Mouse (Mus musculus): ENCODE data around the gene 6430571L13Rik. TPM values are rescaled to one million over a fixed set of nuclear protein-coding genes. Genes with fewer than 3 reads are reported as not detected.
A peak's percentile ranks its signal among the peaks of the same experiment; 100 is the strongest.
"Not testable (repeated sequence)": the region's sequence is repeated elsewhere in the genome, so short reads cannot be mapped to it uniquely, and the experiment has no call there.

Gene 6430571L13Rik
- total RNA-seq, 4 experiments from 2014 or later, result 29.0 to 53.2 (median 38.4) TPM

DNA sequence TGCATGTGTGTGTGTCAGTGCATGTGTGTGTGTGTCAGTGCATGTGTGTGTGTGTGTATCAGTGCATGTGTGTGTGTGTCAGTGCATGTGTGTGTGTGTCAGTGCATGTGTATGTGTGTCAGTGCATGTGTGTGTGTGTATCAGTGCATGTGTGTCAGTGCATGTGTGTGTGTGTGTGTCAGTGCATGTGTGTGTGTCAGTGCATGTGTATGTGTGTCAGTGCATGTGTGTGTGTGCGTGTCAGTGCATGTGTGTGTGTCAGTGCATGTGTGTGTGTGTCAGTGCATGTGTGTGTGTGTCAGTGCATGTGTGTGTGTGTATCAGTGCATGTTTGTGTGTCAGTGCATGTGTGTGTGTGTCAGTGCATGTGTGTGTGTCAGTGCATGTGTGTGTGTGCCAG lies 33.7 kb upstream of the 6430571L13Rik start:
- DNase-seq (ENCODE audit: low spot score in 2 of 2), result not testable (repeated sequence)

DNA sequence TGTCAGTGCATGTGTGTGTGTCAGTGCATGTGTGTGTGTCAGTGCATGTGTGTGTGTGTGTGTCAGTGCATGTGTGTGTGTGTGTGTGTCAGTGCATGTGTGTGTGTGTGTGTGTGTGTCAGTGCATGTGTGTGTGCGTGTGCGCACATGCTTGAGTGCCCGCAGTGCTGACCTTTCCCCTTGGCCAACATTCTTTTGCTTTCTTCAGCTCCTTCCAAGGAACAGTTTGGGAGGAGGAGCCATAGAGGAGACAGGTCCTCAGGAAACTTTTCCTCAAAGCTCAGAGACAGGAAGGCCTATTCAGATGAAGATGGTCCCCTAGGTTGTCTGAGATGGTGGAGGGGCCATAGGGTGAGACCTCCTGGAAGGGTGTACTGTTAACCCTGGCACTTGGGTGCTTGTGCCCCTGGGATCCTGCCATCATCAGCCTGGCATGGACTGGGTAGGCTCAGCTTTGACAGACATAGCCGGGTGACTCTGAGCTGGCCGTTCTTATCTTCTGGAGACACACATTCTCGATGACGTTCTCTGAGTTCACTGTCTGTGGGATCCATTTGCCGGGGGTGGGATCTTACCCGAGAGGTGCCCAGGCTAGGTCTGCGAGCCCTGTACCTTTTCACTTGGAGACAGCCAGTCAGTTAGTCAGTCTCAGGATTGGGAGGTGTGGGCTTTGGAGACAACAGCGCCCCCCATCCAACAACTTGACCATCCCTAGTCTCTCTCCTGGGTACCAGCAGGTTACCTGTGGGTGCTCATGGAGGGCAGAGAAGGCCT lies 33.1 kb upstream of the 6430571L13Rik start:
- peak in 1 of 2 experiments; percentile 12 for DNase-seq (ENCODE audit: low spot score in 2 of 2)

DNA sequence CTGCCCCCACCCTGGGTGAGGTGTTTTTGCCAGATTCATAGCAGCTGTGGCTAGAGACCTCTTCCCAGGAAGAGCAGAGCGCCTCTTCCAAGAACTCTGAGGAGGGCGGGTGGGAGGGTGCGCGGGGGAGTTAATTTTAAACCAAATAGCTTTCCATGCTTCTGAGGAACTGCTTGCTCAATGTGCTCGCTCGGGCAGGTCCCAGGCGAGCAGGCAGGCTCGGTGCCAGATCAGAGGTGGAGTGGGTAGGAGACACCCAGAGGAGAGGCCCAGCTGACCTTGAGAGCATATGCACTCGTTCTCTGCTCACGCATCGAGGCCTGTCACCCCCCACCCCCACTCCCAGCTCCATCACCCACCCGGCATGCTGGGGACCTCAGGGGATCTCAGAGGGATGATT lies 32.5 kb upstream of the 6430571L13Rik start:
- DNase-seq (ENCODE audit: low spot score in 2 of 2), result peak; percentile 85 to 93

DNA sequence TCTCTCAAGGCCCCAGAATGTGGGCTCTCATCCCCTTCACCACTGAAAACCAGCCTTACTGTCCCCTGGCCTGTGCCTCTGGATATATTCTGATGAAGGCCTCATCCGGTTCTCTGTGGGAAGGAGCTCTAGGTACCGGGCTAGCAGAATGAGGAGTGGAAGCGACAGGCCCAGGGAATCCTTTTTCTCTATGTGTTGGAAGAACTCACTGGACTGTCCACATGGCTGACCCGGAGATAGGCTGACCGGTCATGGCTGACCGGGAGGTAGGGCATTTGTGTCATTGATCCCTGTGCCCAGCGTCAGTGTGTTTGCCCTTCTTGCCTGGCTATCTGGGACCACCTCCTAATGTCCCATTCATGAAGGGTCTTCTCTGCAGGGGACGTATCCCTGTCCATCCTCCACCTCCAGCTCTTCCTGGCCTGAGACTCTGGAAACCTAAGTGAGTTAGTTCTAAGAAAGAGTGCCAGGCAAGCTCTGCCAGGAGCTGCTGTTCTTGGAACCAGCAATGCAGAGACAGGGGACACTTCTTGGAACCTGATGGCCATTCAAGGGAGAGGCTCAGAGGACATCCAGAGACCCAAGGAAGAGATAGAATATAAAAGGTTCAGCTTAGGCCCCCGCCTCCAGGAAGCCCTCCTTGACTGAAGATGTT lies 31.9 kb upstream of the 6430571L13Rik start:
- DNase-seq (ENCODE audit: low spot score in 2 of 2), result peak; percentile 66 to 78

DNA sequence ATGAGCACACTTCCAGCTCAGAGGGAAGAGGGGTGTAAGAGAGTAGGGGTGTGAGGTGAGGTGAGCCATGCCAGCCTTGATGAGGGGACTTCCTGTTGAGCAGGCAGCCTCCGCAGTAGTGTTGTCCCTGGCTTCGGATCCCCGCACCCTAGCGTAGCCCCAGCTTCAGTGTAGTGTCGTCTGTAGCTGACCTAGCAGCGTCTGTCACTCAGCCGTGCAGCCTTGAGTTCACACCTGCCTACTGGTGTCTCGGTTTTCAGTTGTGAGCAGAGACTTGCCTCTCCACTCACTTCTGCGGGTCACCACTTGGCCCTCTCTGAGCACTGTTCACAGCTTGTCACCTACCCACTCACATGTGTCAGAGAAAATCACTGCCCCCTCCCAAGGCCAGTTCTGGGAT lies 31.2 kb upstream of the 6430571L13Rik start:
- peak; percentile 25 to 37 for DNase-seq (ENCODE audit: low spot score in 2 of 2)

DNA sequence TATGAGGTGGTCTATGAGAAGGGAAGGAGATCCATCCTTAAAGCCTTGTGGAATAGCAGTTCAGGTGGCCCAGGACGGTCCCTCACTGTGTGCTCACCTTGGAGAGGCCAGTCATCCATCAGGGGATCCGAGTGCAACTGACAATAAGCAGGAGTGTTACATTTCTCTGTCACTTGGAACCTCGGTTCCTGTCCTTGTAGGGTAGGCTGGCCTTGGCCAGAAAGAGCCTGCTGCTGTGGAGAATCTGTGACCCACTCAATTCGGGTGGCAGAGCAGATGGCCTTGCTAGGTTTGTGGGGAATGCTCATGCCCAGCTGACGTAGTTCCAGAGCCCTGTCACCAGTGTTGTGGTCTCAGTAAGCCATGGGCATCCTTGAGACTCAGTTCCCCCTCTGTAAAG lies 30.8 kb upstream of the 6430571L13Rik start:
- DNase-seq (ENCODE audit: low spot score in 2 of 2), result no peak

DNA sequence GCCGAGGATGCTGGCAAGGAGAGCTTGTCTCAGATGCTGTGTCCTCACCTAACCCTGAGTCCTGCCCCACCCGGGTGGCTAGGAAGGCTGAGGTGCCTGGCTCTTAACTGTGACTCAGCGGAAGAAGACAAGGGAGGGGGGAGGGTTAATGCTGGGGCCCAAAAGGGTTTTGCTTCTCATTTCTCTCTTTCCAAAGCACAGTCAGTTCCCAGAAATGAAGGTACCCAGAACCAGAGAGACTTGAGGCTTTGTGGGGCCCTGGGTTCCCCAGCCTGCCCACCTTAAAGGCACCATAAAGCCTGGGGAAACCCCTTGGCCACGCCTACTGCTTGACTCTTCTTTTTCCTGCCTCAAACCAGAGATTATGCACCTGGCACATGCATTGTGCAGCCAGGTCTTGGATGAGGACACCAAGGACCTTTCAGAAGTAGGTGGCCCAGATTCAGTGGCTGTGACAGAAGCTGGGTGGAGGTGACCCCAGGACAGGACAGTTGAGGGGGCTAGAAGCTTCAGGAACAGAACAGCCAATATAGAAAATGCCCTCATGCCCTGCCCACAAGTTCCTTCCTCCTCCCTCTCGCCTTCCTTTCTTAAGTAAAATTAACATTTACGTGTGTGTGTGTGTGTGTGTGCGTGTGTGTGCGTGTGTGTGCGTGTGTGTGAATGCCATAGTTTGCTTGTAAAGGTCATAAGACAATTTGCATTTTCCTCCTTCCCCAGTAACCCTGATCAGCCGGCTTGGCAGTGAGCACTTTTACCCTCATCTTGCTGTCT lies 27.4 kb upstream of the 6430571L13Rik start:
- peak in 1 of 2 experiments; percentile 31 for DNase-seq (ENCODE audit: low spot score in 2 of 2)

DNA sequence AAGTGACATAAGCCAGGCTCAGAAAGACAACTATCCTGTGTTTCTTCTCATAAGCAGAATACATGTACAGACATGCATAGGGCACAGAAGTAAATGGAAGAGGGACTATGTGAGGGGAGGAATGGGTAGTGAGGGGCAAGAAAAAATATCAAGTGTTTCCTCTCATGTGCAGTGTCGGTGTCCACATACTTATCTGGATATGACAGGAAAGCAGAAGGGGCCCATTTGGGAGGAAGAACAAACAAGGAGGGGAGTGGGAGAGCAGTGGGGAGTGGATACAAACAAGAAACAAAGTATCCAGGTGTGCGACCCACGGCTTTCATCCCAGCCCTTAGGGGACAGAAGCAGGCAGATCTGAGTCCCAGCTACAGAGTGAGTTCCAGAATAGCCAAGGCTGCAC lies 26.5 kb upstream of the 6430571L13Rik start:
- no peak for DNase-seq (ENCODE audit: low spot score in 2 of 2)

DNA sequence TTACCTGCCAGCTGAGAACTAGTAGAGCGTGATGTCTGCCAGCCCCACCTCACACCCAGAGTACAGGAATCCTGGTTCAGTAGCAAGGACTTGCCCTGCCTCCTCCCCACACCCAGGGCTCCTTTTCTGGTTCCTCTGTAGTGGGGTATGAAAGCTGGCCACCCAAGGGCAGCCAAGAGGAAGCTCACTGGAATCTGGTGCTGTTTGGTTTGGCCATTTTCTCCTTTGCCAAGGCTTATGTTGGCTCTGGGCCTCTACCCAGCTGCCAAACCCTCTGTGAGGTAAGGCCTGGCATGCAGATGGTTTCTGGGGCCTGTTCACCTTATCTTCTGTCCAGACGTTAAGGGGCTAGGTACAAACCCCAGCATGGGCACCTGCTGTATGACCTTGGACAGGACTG lies 24.6 kb upstream of the 6430571L13Rik start:
- DNase-seq (ENCODE audit: low spot score in 2 of 2), result no peak

DNA sequence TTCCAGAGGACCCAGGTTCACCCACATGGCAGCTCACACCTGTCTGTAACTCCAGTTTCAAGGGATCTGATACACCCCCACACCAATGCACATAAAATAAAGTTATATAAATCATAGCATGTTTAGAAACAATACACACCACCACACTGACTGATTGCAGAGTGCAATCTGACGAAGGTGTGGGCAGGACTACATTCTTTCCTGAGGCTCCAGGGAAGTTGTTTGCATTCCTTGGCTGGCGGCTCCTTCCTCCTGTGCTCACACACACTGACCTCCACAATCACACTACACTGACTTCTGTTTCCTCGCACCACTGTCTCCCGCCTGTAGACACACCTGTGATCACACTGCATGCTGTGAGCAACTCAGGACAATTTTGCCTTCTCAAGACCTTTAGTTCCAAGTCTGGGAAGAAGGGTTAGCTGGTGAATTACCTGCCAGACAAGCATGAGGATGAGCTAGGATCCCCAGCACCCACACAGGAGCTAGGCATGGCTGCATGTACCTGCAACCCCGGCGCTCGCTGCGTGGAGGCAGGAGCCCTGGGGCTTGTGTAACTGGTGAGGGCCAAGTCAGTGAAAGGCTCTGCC lies 17.8 kb upstream of the 6430571L13Rik start:
- DNase-seq (ENCODE audit: low spot score in 2 of 2), result no peak

DNA sequence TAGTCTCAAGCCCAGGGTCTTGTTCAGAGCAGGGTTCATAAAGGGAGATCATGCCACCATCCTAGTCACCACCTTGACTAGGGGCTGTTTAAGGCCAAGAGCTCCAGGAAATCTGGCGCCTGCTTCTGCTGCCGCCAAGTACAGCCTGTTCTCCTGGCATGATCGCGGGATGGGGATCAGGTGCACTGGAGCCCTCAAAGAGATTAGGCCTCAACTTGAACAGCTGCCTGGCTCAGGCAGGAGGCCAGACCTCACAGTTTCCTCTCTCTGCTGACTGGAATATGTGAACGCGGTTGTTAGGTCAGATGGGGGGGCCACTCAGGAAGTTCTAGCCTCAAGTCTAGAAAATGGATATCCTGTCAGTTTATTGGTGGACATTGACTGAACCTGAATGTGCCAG lies 16.8 kb upstream of the 6430571L13Rik start:
- peak; percentile 91 to 96 for DNase-seq (ENCODE audit: low spot score in 2 of 2)

DNA sequence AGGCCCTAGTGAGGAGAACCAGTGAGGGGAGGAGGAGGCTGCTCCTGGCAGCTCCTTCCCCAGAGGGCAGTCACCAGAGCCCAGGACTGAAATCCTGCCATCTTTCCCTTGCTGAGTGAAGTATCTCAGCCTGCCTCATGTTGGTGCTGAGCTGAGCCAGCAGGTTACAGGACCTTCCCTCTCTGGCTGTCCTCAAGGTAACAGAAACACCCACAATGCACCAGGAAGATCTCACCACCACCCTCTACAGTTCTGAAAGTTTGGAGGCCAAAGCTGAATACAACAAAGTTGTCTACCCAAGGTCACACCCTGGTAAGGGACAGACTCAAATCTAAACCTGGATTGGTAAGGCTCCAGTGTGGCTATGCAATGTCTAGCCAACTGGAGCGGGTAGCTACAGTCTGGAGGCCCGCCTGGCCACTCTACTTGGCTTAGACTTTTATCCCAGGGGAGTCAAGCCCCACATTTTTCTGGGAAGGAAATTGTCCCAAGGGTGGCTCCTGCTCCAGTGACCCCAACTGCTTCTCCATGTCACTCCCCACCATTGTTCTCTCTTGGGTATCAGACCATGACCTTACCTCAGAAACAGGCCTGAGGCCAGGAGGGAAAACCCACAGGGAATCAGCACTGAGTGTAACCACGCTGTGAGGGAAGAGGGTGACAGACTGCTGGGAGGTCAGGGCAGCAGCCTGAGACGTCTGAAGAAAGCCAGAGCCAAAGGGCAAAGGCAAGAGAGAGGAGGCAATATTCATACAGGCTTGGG lies 15.4 kb upstream of the 6430571L13Rik start:
- peak in 1 of 2 experiments; percentile 45 for DNase-seq (ENCODE audit: low spot score in 2 of 2)

DNA sequence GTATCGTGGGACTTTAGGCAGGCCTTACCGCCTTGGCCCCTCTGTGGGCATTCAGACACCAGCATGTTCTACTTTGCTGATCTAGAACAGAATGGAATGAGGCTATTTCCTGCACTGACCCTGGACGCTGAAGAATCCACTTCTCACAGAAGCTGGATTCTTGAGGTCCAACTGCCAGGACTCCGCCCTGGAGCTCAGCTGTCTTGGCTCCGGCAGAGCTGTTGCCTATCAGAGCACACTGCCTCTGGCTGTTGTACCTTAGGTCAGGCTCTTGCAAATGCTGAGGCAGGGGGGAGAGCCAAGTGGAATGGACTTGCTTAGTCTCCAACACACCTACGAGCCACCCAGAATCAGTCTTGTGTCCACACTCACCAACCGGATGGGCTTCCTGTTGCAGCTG lies 14.5 kb upstream of the 6430571L13Rik start:
- peak; percentile 58 to 69 for DNase-seq (ENCODE audit: low spot score in 2 of 2)

DNA sequence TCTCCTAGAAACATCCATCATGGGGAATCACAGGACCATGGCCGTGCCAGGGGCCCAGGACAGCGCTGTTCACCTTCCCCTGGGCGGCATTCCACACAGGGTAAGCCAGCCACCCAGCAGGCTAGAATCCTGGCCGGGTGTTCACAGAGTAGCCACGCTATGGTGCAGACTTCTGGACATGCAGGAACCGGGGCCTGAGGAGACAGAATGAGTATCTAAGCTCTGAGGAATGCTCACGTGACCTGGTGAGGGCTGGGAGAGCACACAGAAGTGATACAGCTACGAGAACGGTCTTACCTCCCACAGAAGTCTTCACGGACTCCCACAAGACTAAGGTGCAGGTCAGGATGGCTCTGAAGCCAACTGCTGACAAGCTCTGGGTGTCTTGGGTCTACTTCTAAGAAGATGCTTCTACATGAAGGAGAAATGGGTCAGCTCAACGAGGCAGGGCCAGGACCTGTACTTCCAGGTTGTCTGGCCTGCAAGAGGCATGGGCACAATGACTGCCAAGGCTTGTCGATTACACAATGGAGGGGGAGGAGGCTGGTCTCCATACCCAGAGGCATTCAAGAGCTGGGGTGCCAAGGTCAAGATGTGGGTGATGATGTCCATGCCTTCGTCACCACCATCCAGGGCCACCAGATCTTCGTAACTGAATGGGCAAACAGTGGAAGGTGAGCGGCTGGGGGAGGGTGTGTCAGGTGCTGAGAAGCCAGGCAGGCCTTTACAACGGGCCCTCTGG lies 12.4 kb upstream of the 6430571L13Rik start:
- no peak for DNase-seq (ENCODE audit: low spot score in 2 of 2)

DNA sequence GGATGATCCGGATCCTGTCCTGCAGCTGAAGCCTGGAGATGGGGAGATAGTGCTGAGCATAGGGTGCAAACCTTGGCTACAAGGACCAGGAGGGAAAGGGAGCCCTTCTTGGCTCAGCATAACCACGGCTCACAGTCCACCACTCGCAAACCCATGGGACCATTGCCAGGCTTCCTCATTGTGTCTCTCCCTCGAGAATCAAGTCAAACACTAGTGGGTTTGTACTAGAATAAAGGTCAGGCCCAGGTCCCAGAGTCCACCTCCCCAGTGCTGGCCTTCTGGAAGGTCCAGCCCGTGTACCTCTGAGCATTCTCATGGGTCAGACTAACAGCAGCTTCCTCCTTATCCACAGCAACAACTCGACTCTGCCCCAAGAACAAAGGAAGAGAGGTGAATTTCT lies 9.6 kb upstream of the 6430571L13Rik start:
- no peak for DNase-seq (ENCODE audit: low spot score in 2 of 2)

DNA sequence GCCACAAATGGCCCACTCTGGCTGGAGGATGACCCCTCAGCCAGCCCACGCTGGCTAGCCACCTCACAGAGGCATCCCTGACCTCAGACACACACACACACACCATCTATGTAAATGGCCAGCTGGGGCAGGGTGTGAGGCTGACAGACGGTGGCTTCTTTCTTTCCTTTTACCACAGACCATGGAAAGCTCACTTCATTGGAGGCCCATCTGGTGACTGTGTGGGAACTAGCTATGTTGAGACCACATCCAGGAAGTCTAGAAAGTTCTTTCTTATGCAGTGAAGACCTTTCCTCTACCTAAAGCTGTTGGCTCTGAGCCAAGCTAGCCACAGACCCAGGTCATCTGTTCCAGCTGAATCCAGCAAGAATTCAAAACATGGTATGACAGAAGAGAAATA lies 6.7 kb upstream of the 6430571L13Rik start:
- no peak for DNase-seq (ENCODE audit: low spot score in 2 of 2)

DNA sequence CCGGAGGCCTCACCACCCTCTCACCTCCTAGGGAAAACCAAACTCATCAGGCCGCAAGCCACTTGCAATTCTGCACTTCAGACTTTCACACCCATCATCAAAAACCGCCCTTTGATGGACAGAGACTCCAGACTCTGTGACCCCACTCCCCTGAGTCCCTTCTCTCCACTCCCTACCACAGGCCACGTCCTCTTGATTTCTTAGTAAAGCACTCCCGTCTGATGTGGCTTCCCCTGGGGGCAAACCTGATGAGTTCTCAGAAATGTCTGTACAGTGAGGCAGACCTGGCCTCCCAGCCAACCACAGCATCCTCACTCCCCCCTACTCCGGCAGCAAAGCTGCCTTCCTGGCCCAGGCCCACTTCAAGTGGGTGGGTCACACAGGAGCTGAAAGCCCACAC lies 6.0 kb upstream of the 6430571L13Rik start:
- no peak for DNase-seq (ENCODE audit: low spot score in 2 of 2)

DNA sequence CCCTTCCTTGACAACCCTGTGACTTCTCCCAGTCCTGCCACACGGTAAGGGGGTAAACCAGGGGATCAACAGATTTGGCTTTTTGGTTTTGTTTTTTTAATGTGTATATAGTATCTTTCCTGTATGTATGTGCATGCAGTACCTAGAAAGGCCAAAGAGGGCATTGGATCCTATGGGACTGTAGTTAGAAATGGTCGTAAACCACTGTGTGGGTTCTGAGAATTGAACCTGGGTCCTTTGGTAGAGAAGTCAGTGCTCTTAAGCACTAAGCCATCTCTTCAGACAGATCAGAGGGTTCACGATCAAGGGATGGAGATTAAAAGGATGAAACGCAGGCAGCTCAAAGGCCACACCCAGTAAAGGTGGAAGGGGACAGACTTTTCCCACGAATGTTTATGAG lies 5.4 kb upstream of the 6430571L13Rik start:
- DNase-seq (ENCODE audit: low spot score in 2 of 2), result no peak

DNA sequence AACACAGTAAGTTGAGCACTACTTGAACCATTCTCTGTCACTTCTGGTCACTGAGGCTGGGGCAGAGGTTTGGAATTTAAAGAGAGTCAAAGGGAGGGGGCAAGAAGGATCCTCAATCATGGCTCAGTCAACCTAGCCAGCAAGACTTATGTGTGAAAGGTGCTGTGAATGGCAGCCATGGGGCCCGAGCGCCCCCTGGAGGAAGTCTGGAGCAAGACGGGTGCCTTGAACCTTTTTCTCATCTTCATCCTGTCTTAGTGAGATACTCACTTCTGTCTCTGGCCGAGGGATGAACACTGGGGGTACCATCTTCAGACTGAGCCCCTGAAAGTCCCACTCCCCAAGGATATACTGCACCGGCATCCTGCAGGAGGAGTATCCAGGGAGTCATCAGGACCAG lies 4.5 kb upstream of the 6430571L13Rik start:
- peak; percentile 61 to 63 for DNase-seq (ENCODE audit: low spot score in 2 of 2)

DNA sequence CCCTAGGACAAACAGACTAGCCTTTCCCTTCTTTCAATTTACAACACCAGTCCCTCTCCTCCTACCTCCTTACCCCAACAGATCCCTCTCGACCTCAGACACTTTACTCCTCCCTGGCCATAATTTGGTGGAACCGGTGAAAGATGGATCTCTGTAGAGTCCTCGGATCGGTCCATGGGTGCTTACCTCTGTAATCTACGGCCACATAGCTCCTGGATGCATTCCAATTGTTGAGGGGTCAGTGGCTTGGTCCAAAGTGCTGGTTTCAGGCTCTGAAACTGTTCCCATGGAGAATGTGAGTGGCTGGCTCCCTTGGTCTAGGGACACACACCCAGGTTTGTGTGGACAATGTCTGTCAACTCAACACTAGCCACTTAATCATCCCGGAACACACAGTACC lies 4.0 kb upstream of the 6430571L13Rik start:
- no peak for DNase-seq (ENCODE audit: low spot score in 2 of 2)
